Mouse (Mus musculus) layer of hippocampus, adult 8-10 months (tissue): ENCODE data around the gene Trim34b. TPM values are rescaled to one million over a fixed set of nuclear protein-coding genes. Genes with fewer than 3 reads are reported as not detected.
"Not testable (repeated sequence)": the region's sequence is repeated elsewhere in the genome, so short reads cannot be mapped to it uniquely, and the experiment has no call there.

ENCODE experiments used
- DNase-seq, 2 experiments: peaks; one replicate each; pipeline ENCODE4 v3.0.0; 2022; ENCODE audit warnings: low spot score in 2 of 2
- total RNA-seq, 4 experiments: library from RNA; stranded (reverse); gene quantifications; 2 replicates each; pipeline ENCODE4 v1.2.4; 2022

Trim34b gene
- under 1 TPM in 2 of 4 experiments, not detected in 2; 0.29 to 0.34 TPM for total RNA-seq

DNA sequence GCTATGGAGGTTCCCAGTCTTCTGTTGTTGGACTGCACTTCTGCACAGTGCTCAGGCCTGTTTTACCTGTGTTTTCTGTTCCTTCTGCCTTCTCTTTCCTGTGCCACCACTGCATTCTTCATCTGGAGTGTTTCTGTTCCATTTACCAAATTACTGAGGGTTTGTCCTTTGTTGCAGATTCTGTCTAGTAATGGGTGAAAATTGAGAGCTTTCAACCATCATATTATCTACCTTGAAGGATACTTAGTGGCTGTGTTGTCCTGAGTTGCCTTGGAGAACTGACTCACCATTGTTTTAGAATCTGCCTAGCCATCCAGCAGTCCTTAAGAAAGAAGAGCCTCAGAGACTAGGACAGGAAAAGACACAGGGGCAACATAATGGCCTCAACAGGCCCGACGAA, at the start of gene Trim34b:
Gene Trim34b (plus strand): TSS at position 301 of the 400 bp plus-strand sequence.
- DNase-seq = not testable (repeated sequence)

DNA sequence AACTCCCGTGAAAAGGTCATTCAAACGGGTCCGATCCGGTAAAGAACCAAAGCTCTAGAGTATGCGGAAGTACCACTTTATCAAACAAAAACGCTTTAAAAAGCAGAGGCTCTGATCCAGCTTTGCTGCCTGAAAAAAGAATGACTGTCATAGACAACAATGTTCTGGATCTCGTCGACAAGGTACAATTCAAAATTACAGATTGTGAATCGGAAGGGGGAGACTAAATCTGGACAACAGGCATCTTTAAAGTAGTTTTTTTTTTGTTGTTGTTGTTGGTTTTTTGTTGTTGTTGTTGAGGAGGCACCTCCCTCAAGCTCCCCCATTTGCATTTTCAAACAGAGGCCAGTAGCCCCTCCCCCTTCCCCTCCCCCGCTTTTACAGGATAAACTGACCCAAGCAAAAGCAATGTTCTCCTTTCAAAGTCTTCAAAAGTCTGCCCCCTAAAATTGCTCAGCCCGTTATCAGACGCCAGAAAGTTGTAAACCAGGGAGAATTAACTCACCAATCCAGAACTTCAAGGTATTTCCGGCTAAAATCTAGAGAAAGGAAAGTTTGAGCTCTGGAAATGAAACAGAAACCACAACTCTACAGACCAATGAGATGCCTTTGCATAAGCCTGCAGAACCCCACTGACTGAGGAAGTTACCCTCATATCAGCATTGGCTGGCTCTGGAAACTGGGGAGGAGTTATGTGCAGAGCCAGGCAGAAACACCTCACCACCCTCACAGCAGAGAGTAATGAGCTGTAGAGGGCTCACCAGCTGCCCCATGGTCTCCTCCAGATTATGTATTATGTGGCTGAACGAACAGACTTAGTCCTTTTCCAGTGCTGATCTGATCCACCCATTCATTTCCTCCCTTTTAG, 41.5 kb upstream of the Trim34b start, which contains the start of gene Trim5:
Gene Trim5 (minus strand): TSS at position 519 of the 868 bp plus-strand sequence.
- not testable (repeated sequence) for DNase-seq

DNA sequence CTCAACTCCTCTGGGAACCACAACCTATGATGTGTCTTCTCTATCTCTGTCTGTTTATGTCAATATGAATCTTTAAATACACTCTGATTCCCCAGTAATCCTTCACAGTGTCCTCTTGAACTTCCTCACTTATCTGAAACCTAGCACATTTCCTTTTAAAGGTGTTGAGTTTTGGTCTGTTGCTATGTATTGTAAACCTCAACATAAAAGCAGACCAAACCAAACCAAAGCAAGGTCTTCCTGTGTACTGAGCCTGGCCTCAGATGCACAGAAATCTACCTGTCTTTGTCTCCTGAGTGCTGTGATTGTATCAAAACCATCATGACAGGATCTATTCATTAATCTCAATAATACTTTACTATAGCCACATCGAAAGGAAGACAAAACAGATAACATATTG, 38.6 kb upstream of the Trim34b start:
- no peak for DNase-seq

DNA sequence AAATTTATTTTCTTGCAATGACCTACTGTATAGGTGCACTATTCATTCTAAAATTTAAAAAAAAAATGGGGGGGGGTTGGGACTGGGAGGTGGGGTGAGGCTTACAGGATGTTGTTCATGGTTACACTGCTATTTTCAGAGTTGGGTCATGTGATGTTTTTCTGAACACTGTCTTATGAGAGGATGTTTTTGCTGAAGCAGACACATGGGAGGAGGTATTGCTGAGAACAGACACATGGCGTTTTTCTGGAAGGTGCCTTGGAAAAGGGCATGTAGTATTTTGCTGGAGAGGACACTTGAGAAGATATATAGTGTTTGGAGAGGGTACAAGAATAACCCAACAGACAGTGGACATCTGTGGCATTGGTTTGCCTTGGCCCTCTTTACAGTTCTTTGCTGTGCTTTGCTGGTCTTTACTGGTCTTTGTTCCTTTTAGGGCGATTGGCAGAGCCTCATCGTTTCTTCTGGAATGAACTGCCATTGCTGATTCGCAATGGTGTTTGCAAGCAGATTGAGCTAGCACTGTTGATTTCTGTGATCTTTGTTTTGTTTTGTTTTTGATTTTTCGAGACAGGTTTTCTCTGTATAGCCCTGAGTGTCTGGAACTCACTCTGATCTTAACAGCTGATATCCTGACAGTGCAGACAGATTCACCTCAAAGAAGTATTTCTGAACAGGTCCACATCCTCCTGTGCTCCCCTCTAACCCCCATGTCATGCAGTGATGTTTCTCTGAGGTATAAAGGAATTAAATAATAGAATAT, 37.5 kb upstream of the Trim34b start:
- DNase-seq = no peak

DNA sequence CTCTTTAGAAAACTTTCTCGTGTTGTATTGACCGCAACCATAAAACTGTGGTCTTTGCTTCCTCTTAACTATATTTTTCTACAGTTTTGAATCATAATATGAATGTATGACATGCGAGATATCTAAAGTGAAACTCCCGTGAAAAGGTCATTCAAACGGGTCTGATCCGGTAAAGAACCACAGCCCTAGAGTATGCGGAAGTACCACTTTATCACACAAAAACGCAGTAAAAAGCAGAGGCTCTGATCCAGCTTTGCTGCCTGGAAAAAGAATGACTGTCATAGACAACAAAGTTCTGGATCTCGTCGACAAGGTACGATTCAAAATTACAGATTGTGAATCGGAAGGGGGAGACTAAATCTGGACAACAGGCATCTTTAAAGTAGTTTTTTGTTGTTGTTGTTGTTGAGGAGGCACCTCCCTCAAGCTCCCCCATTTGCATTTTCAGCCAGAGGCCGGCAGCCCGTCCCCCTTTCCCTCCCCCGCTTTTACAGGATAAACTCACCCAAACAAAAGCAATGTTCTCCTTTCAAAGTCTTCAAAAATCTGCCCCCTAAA, 14.4 kb upstream of the Trim34b start:
- no peak for DNase-seq

DNA sequence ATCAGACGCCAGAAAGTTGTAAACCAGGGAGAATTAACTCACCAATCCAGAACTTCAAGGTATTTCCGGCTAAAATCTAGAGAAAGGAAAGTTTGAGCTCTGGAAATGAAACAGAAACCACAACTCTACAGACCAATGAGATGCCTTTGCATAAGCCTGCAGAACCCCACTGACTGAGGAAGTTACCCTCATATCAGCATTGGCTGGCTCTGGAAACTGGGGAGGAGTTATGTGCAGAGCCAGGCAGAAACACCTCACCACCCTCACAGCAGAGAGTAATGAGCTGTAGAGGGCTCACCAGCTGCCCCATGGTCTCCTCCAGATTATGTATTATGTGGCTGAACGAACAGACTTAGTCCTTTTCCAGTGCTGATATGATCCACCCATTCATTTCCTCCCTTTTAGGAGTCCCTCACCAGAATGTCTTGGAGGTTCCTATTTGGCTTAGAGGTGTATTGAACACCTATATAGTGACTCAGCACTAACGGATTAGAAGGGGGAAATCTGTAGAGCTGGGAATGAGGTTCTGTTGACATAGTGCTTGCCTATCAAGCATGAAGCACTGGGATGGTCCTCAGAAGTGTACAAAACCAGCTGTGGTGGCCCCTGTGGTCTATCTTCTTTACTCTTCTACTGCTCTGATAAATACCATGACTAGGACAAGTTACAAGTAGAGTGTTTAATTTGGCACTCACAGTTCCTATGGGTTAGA, 13.7 kb upstream of the Trim34b start, which contains the start of gene Trim12a:
Gene Trim12a (minus strand): TSS at position 98 of the 712 bp plus-strand sequence.
- not testable (repeated sequence) for DNase-seq

DNA sequence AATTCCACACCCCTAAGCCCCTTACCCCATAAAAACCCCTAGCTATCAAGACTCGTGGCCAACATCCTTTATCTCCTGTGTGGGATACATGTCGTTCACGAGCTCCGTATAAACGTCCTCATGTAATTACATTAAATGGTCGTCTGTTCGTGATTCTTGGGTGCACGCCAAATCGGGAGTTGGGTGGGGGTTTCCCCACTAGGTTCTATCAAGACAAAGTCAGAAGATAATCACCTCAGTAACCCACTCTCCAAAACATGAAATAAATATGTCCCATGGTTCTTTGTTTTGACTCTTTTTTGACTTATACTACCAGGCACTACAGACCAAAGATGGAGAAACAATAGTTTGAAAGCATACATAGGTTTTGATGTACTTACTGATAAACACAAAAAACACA, 7.2 kb upstream of the Trim34b start:
- DNase-seq = no peak

DNA sequence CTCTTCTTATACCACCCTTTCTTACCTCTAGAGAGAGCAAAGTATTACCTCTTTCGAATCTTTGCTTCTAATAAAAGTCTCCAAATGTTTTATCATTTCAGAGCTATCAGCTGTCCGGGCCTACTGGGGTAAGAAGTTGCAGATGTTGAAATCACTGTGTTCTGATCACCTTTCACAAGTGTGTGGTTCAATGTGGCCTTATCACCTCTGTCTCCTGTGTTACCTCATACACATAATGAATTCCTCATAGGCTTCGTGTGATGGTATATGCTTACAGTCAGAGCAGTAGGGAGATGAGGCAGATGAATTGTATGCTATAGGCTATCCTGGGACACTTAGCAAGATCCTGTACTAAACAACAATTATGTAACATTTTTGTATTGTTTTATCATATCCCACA, 6.3 kb downstream of the Trim34b start:
- DNase-seq = not testable (repeated sequence)

DNA sequence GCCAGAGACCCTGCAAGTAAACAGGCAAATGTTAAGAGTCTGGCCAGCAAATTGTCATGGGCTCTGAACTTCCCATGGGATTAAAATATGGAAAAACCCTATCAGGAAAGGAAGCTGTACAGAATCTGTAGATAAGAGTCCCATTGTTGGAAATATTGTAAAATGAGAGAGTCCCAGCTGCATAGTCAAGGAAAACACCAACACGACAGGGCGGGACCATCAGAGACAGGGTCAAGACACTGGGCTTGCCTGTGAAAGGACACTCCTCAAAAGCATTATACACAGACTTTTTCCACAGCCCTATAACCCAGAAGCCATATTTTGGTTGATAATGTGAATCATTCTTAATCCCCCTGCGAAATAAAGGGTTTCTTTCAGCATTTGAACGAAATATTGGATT, 11.5 kb downstream of the Trim34b start:
- not testable (repeated sequence) for DNase-seq

DNA sequence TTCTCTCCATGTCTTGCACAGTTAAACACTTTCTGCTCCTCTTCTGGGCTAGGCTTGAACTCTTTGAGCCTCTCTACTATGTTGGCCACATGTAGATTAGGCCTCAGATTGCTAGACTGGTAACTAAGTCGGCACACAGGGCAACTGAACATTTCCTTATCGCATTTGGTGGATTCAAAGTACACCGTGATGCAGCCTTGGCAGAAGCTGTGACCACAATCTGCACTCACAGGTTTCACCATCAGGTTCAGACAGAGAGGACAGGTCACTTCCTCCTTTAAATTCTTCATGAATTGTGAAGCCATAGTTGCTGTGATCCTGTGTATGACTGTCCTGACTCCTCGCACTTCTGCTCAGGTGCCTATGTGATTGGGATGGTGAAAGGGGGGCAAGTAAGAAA, 18.8 kb downstream of the Trim34b start:
- DNase-seq = not testable (repeated sequence)

DNA sequence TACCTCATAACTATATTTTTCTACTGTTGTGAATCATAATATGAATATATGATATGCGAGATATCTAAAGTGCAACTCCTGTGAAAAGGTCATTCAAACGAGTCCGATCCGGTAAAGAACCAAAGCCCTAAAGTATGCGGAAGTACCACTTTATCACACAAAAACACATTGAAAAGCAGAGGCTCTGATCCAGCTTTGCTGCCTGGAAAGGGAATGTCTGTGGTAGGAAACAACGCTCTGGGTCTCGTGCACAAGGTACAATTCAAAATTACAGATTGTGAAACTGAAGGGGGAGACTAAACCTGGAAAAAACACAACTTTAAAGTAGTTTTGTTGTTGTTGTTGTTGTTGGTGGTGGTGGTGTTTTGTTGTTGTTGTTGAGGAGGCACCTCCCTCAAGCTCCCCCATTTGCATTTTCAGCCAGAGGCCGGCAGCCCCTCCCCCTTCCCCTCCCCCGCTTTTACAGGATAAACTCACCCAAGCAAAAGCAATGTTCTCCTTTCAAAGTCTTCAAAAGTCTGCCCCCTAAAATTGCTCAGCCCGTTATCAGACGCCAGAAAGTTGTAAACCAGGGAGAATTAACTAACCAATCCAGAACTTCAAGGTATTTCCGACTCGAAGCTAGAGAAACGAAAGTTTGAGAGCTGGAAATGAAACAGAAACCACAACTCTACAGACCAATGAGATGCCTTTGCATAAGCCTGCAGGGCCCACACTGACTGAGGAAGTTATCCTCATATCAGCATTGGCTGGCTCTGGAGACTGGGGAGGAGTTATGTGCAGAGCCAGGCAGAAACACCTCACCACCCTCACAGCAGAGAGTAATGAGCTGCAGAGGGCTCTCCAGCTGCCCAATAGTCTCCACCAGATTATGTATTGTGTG, 23.7 kb downstream of the Trim34b start, which contains the start of gene Trim12c:
Gene Trim12c (minus strand): TSS at position 646 of the 883 bp plus-strand sequence.
- DNase-seq = peak in 1 of 2 experiments; percentile 3

DNA sequence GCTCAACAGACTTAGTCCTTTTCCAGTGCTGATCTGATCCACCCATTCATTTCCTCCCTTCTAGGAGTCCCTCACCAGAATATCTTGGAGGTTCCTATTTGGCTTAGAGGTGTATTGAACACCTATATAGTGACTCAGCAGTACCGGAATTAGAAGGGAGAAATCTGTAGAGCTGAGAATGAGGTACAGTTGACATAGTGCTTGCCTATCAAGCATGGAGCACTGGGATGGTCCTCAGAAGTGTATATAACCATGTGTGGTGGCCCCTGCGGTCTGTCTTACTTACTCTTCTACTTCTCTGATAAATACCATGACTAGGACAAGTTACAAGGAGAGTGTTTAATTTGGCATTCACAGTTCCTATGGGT, 24.3 kb downstream of the Trim34b start:
- no peak for DNase-seq

DNA sequence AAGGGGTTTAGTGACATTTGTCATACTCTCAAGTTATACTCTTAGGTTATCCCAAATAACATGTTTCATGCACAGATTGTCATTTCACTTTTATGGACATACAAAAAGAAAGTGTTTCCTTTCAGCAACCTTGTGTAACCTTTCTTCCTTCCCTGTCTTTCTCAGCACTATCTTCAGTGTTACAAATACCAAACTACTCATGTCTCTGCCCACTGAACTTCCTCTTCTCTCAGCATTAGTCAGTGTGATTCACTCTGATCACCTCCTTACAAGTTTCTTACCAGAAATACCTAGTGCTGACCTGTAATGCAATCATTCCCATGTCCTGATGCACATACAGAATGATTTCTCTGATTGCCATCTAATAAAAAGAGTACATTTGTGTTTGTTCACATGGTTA, 37.1 kb downstream of the Trim34b start:
- DNase-seq = no peak

DNA sequence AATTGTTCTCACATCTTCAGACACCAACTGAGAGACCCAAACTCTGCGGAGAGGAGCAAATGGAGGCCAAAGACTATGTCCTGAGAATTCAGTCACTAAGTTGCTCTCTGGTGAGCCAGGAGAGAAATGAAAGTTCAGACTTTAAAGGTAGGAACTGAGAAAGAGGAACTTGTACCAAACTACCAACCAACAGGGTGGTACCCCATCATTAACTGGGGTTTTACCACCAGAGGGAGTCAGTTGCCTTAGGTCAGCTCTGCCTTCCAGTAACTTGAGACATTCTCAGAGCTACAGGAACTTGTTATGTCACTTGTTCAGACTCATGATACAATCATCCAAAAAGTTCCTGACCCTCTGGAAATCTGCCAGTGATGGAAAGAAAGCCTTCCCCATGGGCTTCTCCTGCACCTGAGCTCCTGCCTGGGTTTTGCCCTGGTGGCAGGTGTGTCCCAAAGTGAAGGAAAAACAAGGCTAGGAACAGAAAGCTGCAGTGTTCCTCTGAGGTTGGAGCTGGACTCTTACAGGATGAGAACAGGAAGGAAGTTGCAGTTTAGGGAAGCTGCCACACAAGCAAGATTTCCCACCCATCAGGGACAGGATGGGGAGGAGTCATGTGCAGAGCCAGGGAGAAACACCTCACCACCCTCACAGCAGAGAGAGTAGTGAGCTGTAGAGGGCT, 40.6 kb downstream of the Trim34b start, which contains the start of gene Trim30b:
Gene Trim30b (minus strand): TSS at position 149 of the 679 bp plus-strand sequence.
- DNase-seq = no peak

Other genes with a start within 250 kb of the Trim34b start
- not detected for gene Olfr645, start 244.0 kb upstream of the Trim34b start, total RNA-seq
- not detected for gene Olfr646, start 224.6 kb upstream of the Trim34b start, total RNA-seq
- gene Ubqln5, start 199.6 kb upstream of the Trim34b start, total RNA-seq = not detected
- not detected for gene Olfr643, start 192.1 kb upstream of the Trim34b start, total RNA-seq
- gene Ubqln3, start 186.2 kb upstream of the Trim34b start, total RNA-seq = not detected
- gene Ubqlnl, start 178.9 kb upstream of the Trim34b start, total RNA-seq = not detected
- gene Olfm5, start 164.6 kb upstream of the Trim34b start, total RNA-seq = not detected
- under 1 TPM; 0.14 to 0.31 (median 0.22) TPM for gene Olfr648, start 146.1 kb upstream of the Trim34b start, total RNA-seq
- not detected for gene Olfr649, start 133.5 kb upstream of the Trim34b start, total RNA-seq
- gene Trim6, start 110.7 kb upstream of the Trim34b start, total RNA-seq = under 1 TPM; 0.14 to 0.29 (median 0.16) TPM
- gene Trim34a, start 85.0 kb upstream of the Trim34b start, total RNA-seq = 1 to 10 TPM; 1.7 to 4.0 (median 2.7) TPM
- gene Trim5, start 41.4 kb upstream of the Trim34b start, total RNA-seq = 1 to 10 TPM in 2 of 4 experiments, under 1 TPM in 2; 0.47 to 1.7 (median 1.2) TPM
- gene Trim12a, start 14.0 kb upstream of the Trim34b start, total RNA-seq = 1 to 10 TPM; 2.6 to 5.4 (median 4.4) TPM
- gene Trim12c, start 23.9 kb downstream of the Trim34b start, total RNA-seq = 1 to 10 TPM; 1.5 to 3.4 (median 2.4) TPM
- gene Trim30b, start 40.4 kb downstream of the Trim34b start, total RNA-seq = under 1 TPM in 3 of 4 experiments, not detected in 1; 0.18 to 0.33 (median 0.25) TPM
- under 1 TPM in 1 of 4 experiments, not detected in 3; 0.22 TPM for gene Trim30c, start 71.4 kb downstream of the Trim34b start, total RNA-seq
- 1 to 10 TPM in 2 of 4 experiments, under 1 TPM in 2; 0.51 to 6.2 (median 3.0) TPM for gene Trim30a, start 135.7 kb downstream of the Trim34b start, total RNA-seq
- 1 to 10 TPM in 3 of 4 experiments, under 1 TPM in 1; 0.47 to 3.7 (median 1.8) TPM for gene Trim30d, start 178.4 kb downstream of the Trim34b start, total RNA-seq
- gene Olfr651, start 220.7 kb downstream of the Trim34b start, total RNA-seq = not detected
- gene Olfr652, start 231.4 kb downstream of the Trim34b start, total RNA-seq = not detected
- gene Olfr653, start 247.8 kb downstream of the Trim34b start, total RNA-seq = not detected